ENCODE assay signal across 8 mouse cellular contexts in the genomic region with DNA sequence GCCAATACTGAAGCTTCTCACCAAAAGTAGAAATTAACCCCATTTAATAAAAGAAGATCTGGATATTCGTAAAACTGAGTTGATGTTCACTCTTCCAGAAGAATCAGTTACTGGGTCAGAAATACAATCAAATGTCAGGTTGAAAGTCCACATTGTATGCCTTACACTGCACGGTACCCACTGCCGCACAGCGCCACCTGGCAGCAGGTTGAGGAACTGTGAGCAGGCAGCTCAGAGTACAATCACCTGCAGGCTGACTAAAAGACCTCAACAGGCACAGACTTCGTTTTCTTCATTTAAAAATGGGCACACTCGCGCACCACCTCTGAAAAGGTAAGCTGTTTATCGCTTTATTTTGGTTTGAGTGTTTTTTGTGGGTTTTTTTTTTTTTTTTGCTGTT.
A peak's percentile ranks its signal among the peaks of the same experiment; 100 is the strongest.
DNase-seq lines count a peak whose midpoint lies in the region; ATAC-seq and TF ChIP-seq lines count a peak whose summit lies in the region.

No protein-coding gene starts in this region.

- no peak overlapping the region for H3K9ac ChIP-seq in forebrain, postnatal 0 days

- no peaks in the 10 kb centered on the region for H3K27me3 ChIP-seq in forebrain, postnatal 0 days (ENCODE audit: insufficient read depth, low read length)

- peak; percentile 91 for TF ChIP-seq CTCF in forebrain, postnatal 0 days (IDR thresholded peaks at IDR 0.05; ENCODE audit: low read depth)

- no peaks in the 10 kb centered on the region for H3K4me1 ChIP-seq in forebrain, postnatal 0 days (ENCODE audit: insufficient read depth)

- H3K9me3 ChIP-seq in forebrain, postnatal 0 days (ENCODE audit: low read length), result no peaks in the 10 kb centered on the region

- intact Hi-C loops in left cerebral cortex, postnatal 14 days (cut with DNase I), result loop anchor here (2.0 to 5.0 kb wide), 2 partner anchors 542 to 1678 kb away; no protein-coding TSS in a partner anchor

- H3K27ac ChIP-seq in forebrain, postnatal 0 days (ENCODE audit: low read depth, low read length), result no peak overlapping the region

- H3K36me3 ChIP-seq in forebrain, postnatal 0 days (ENCODE audit: insufficient read depth), result no peaks in the 10 kb centered on the region

- H3K4me3 ChIP-seq in forebrain, postnatal 0 days (ENCODE audit: low read depth, low read length), result no peak overlapping the region

- 20% methylated on average over 8 of the region's 8 CpGs for WGBS in forebrain, postnatal 0 days

- DNase-seq in heart, adult 18-20 months, result peak; percentile 6 to 57
- DNase-seq in heart, adult 8-10 months (ENCODE audit: low spot score), result no peak
- DNase-seq in cerebellum, adult 11-12 months, result peak; percentile 6
- peak; percentile 78 for DNase-seq in forebrain, postnatal 0 days
- DNase-seq in kidney, adult 11 months, result peak; percentile 25
- DNase-seq in left cerebral cortex, postnatal 14 days (ENCODE audit: low spot score in 2 of 2), result peak; percentile 72 to 82
- peak; percentile 66 for DNase-seq in neural tube, embryonic 10.5 days (ENCODE audit: extremely low spot score, low spot score)
- peak; percentile 27 for DNase-seq in urinary bladder, adult 2 months (ENCODE audit: low spot score)

- ATAC-seq in forebrain, postnatal 0 days, result peak; percentile 73; the same call in 1 of the 2 replicates

- H3K4me2 ChIP-seq in forebrain, postnatal 0 days (ENCODE audit: low read depth), result no peak overlapping the region
